Mouse (Mus musculus) limb, embryonic 14.5 days (tissue): ENCODE measurements around the gene Dock9. TPM values are rescaled to one million over a fixed set of nuclear protein-coding genes. Genes with fewer than 3 reads are reported as not detected.

Source experiments
- ATAC-seq: fragments of 200-750 bp; cut with Nextera tagmentation; 2 replicates; pipeline ENCODE4 v1.8.0; 2017; ENCODE audit warnings: low read depth, moderate number of reproducible peaks, moderate TSS enrichment; ENCODE audit not compliant: low FRiP score
- DNase-seq: peaks from one replicate; pipeline ENCODE4 v3.0.0-alpha.2; 2015; ENCODE audit warnings: low spot score
- H3K27ac ChIP-seq: fragments of 300-500 bp; sonication (generic); replicated peaks from 2 replicates; pipeline ENCODE4 v1.5.1; 2014; ENCODE audit warnings: low read depth, mild to moderate bottlenecking, low read length, moderate library complexity, mixed read lengths
- H3K27me3 ChIP-seq: fragments of 300-500 bp; sonication (generic); 2 replicates; pipeline ENCODE4 v1.6.1; 2014; ENCODE audit warnings: low read length, mixed read lengths; ENCODE audit not compliant: control insufficient read depth, insufficient read depth
- H3K36me3 ChIP-seq: fragments of 300-500 bp; sonication (generic); 2 replicates; pipeline ENCODE4 v1.6.1; 2014; ENCODE audit warnings: mild to moderate bottlenecking, low read length, moderate library complexity, mixed read lengths; ENCODE audit not compliant: control insufficient read depth, insufficient read depth
- H3K4me1 ChIP-seq: fragments of 300-500 bp; sonication (generic); 2 replicates; pipeline ENCODE4 v1.6.1; 2014; ENCODE audit warnings: antibody characterized with exemption, low read length, mixed read lengths; ENCODE audit not compliant: control insufficient read depth, insufficient read depth
- H3K4me2 ChIP-seq: fragments of 300-500 bp; sonication (generic); replicated peaks from 2 replicates; pipeline ENCODE4 v1.6.1; 2014; ENCODE audit warnings: low read depth, mild to moderate bottlenecking, low read length, moderate library complexity; ENCODE audit not compliant: severe bottlenecking
- H3K4me3 ChIP-seq: fragments of 300-500 bp; sonication (generic); replicated peaks from 2 replicates; pipeline ENCODE4 v1.5.1; 2014; ENCODE audit warnings: low read length
- H3K9ac ChIP-seq: fragments of 300-500 bp; sonication (generic); 2 replicates; pipeline ENCODE4 v1.6.1; 2014; ENCODE audit warnings: mild to moderate bottlenecking, low read depth, low read length, moderate library complexity; ENCODE audit not compliant: severe bottlenecking
- H3K9me3 ChIP-seq: fragments of 300-500 bp; sonication (generic); 2 replicates; pipeline ENCODE4 v1.6.1; 2016; ENCODE audit warnings: low read length; ENCODE audit not compliant: control insufficient read depth
- POLR2A ChIP-seq: fragments of 200-500 bp; IDR thresholded peaks from 2 replicates; pipeline ENCODE4 v1.8.0; 2012; ENCODE audit warnings: inconsistent platforms, mild to moderate bottlenecking, moderate library complexity, borderline replicate concordance; ENCODE audit not compliant: insufficient read depth, insufficient read length; ENCODE audit errors: extremely low read depth
- WGBS: fragments of 180-500 bp; shearing (Covaris S2); extraction: QIAGEN DNeasy Blood & Tissue Kit; methylation state at CpG from one replicate; pipeline ENCODE4 v1.1.7; 2014; 5-methylcytosine and 5-hydroxymethylcytosine counted together
- polyA plus RNA-seq, 2 experiments: library from polyadenylated mRNA; depleted of rRNA in 1 of 2; stranded (reverse) in 1 of 2; unstranded in 1 of 2; fragments of >200 nt; fragmentation: Nextera tagmentation in 1 of 2; extraction: Ambion mirVana in 1 of 2; gene quantifications; 2 replicates each; pipeline versions ENCODE4 v1.2.1 to v1.2.3; 2012 to 2014

The Dock9 gene
- polyA plus RNA-seq, 2 experiments, result 13.8 to 19.7 TPM

- H3K9me3 ChIP-seq, result no peaks in the 10 kb centered on the region
- no peak for TF ChIP-seq POLR2A
- H3K27me3 ChIP-seq, result no peaks in the 10 kb centered on the region
- H3K4me1 ChIP-seq, result no peaks in the 10 kb centered on the region
- no peak overlapping the region for H3K9ac ChIP-seq
- no peak overlapping the region for H3K4me2 ChIP-seq
- no peaks in the 10 kb centered on the region for H3K36me3 ChIP-seq
- WGBS, result 53% methylated on average over 11 of the region's 11 CpGs
- no peak overlapping the region for H3K27ac ChIP-seq
- no peak overlapping the region for H3K4me3 ChIP-seq
- ATAC-seq, result no peak
- DNase-seq, result no peak
Observed at GRCm38 (mm10) chr14:121762021-121762452, 35.6 kb downstream of the Dock9 start.

- Histone ChIP-seq H3K9me3 (no peaks in the 10 kb centered on the region), H3K4me1 (0 out of 2 replicates have a peak, but pooled peaks cover 2% of the 10 kb centered on the region), H3K36me3 (no peaks in the 10 kb centered on the region), H3K4me3 (no peak overlapping the region), H3K27me3 (no peaks in the 10 kb centered on the region), H3K4me2 (no peak overlapping the region), H3K27ac (no peak overlapping the region), H3K9ac (no peak overlapping the region)
- TF ChIP-seq POLR2A, result no peak
- no peak for DNase-seq
- 85% methylated on average over 5 of the region's 5 CpGs for WGBS
- ATAC-seq, result no peak
Observed at GRCm38 (mm10) chr14:121760403-121760802, 37.2 kb downstream of the Dock9 start.

- Histone ChIP-seq H3K9me3 (no peaks in the 10 kb centered on the region), H3K4me2 (no peak overlapping the region), H3K4me3 (no peak overlapping the region), H3K4me1 (peaks cover 12% of the 10 kb centered on the region), H3K27ac (no peak overlapping the region), H3K9ac (no peak overlapping the region), H3K36me3 (no peaks in the 10 kb centered on the region), H3K27me3 (peaks cover 5% of the 10 kb centered on the region; the same call in 1 of the 2 replicates)
- no peak for TF ChIP-seq POLR2A
- DNase-seq (peak; percentile 70), ATAC-seq (no peak)
- WGBS, result 38% methylated on average over 11 of the region's 11 CpGs
Observed at GRCm38 (mm10) chr14:121754110-121754509, 43.5 kb downstream of the Dock9 start.

DNA sequence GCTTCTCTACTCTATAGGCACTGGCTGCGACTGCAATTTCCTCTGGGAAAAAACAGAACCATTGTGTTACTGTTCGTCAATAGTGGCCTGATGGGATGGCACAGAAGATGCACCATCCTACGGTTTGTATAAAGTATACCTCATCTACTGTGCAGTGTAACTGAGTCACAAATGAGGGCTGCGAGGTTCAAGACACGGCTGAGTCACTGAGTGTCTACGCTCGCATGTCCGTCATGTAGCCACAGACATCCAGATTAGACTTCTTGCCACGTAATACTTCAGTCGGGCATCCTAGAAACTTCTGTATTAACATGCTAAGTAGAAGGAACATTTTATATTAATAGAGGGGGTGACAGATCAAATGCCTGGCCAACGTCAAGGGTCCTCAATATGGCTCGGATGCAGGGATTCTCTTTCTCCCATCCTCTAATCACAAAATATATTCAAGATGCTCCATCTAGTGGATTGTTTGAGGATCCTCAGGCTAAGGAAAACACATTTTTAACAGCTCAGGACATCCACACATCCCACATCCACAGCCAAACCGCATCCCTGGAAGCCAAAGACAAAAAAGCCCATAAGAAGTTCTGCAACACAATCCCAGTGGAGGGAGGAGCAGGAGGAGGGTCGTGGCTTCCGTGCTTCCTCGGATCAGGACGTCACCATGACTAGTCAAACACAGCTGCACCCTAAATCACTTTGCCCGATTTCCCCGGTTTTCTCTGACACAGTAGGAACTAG lies 44.8 kb downstream of the Dock9 start:
- Histone ChIP-seq H3K4me2 (no peak overlapping the region), H3K27me3 (peaks cover 5% of the 10 kb centered on the region), H3K4me3 (no peak overlapping the region), H3K9ac (no peak overlapping the region), H3K4me1 (peaks cover 16% of the 10 kb centered on the region), H3K9me3 (no peaks in the 10 kb centered on the region), H3K27ac (no peak overlapping the region), H3K36me3 (no peaks in the 10 kb centered on the region)
- ATAC-seq (peak; percentile 44), DNase-seq (peak; percentile 32)
- WGBS, result 67% methylated on average over 19 of the region's 19 CpGs
- no peak for TF ChIP-seq POLR2A

DNA sequence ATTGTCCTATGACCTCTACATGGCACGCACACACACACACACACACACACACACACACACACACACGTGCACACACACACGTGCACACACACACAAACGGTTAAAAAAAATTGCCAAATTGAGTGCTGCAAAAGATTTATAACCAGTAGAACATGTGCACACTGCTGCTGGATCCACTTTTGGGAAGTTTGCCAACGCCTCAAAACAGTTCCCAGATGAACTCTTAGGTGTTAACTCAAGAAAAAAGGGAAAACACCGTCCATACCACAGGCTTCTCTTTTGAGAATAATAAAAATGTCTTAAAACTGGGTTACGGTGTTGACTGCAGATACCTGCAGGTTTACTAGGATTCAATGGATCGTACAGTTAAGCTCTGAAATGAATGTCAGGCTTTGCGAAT lies 48.0 kb downstream of the Dock9 start:
- peak; percentile 73 for DNase-seq
- no peak overlapping the region for H3K4me2 ChIP-seq
- H3K27me3 ChIP-seq, result peaks cover 5% of the 10 kb centered on the region
- H3K9ac ChIP-seq, result no peak overlapping the region
- H3K4me1 ChIP-seq, result peaks cover 14% of the 10 kb centered on the region
- no peak overlapping the region for H3K4me3 ChIP-seq
- no peaks in the 10 kb centered on the region for H3K9me3 ChIP-seq
- peak; percentile 32 for ATAC-seq
- no peak for TF ChIP-seq POLR2A
- no peaks in the 10 kb centered on the region for H3K36me3 ChIP-seq
- 19% methylated on average over 9 of the region's 9 CpGs for WGBS
- no peak overlapping the region for H3K27ac ChIP-seq
